Mouse (Mus musculus) CD4-positive helper T cell, adult 2 months (primary cell): Measurements from ENCODE around the gene Sorcs2.
"Not testable (repeated sequence)": the region's sequence is repeated elsewhere in the genome, so short reads cannot be mapped to it uniquely, and the experiment has no call there.

ENCODE experiments used
- DNase-seq: peaks from one replicate; pipeline ENCODE4 v3.0.0-alpha.2; 2012; ENCODE audit warnings: low read depth, missing footprints, low spot score

Sorcs2 gene

DNA sequence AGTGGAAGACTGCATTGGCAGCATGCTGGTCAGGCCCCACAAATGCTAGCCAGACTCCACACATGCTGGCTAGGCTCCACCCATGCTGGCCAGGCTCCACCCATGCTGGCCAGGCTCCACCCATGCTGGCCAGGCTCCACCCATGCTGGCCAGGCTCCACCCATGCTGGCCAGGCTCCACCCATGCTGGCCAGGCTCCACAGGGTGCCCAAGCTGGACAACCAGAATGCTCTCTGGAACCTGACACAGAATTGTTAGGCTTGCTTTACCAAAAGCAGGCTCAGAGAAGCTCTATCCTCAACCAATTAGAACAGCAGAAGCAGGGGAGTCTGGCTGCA, 7.4 kb downstream of the Sorcs2 start:
- not testable (repeated sequence) for DNase-seq

GRCm38 (mm10) chr5:36389731-36390590, 8.0 kb downstream of the Sorcs2 start:
- DNase-seq, result no peak

GRCm38 (mm10) chr5:36385062-36385461, 12.9 kb downstream of the Sorcs2 start:
- DNase-seq, result no peak

DNA sequence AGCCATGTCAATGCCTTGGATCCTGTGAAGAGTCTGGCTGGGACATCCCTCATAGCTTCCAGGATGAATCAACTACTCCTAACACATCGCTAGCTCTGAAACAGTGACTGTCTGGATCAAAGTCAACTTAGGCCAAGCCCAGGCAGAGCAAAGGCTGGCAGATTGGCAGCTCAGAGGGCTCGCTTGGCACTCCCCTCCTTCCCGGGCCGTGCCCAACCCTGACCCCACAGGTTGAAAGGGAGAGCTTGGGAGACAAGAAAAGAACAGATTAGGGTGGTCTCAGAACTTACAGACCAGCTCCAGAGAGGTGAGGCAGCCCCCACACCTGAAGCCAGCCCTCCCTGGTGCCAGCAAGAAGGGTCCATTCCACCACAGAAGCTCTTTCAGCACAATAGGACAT, 14.5 kb downstream of the Sorcs2 start:
- no peak for DNase-seq

GRCm38 (mm10) chr5:36382721-36383120, 15.2 kb downstream of the Sorcs2 start:
- DNase-seq, result no peak

GRCm38 (mm10) chr5:36382134-36382693, 15.7 kb downstream of the Sorcs2 start:
- no peak for DNase-seq

- DNase-seq, result no peak
Observed at GRCm38 (mm10) chr5:36379938-36380511, 17.9 kb downstream of the Sorcs2 start.

DNA sequence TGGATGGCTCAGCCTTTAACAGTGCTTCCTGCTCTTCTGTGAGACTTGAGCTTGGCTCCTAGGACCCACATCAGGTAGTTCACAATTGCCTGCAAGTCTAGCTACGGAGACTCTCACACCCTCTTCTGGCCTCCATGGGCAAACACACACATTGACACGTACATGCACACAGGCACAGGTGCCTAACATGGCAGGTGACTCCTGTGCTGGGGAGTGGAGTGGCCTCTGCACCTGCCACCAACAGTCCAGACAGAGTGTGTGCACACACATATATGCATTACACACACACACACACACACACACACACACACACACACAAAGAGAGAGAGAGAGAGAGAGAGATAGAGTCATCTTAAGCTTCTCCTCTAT, 19.6 kb downstream of the Sorcs2 start:
- DNase-seq, result no peak

DNA sequence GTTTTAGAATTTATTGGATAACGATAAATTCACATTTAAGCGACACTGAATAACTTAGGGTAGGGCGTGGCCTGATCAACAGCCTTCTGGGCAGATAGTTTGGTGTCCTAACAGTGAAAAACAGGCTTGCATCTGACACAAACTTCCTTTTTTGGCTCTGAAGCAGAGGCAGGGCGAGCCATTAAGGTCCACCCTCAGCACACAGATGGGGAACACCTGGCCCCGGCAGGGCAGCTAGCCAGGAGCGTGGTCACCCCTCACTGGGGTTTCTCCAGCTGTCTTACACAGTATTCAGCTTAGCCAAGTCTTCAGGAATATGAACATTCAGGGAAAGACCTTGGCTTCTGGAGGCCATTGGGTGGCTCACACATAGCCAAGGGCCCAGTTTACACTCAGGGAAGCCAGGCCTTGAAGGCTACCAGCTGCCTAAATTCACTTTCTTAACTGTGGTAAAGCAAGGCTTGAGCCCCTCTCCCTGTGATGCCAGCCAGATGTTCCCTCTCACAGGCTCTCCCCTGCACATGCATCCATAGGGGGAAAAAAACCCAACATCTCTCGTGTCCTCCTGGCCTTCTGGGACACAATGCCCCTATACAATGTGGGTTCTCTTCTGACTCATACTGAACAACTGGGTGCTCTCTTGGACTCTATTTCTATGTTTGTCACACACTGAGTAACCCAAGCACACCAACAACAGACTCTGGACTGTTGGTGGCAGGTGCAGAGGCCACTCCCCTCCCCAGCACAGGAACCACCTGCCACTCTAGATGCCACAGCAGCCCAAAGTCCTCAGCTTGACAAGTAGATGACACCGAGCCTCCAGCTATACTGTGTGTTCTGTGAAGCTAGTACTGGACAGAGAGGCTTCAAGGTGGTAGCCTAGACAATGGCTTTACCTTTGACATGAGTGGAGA, 20.2 kb downstream of the Sorcs2 start:
- DNase-seq, result no peak

- DNase-seq, result no peak
Observed at GRCm38 (mm10) chr5:36375886-36376285, 22.1 kb downstream of the Sorcs2 start.

- peak; percentile 40 for DNase-seq
Observed at GRCm38 (mm10) chr5:36374221-36375050, 23.5 kb downstream of the Sorcs2 start.

DNA sequence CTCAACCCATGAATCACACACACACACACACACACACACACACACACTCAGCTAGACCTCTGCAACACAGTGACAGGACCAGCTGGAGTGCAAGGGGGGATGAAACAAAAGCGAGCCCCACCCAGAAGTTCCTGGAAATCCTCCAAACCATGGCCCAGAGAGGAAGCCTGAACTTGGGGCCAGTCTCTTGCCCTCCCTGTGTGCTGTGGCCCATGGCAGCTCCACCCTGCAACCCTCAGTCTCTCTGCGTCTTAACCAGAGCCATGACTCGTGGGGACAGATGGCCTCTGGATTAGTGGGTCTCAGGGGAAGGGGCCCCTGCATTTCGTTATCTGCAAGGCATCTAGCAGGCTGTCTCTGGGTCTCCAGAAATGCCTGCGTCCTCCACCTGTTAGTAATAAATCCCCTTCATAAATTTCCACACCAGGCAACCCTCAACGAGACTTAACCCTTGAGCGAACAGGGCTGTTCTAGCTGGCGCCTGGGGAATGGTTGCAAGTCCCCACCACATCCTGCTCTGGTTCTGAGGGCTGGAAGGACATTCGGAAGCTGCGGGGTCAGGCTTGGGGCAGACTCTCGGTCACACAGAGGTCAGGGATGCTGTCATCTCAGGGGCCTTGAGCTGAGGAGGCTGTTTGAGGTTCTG, 24.6 kb downstream of the Sorcs2 start:
- DNase-seq, result peak; percentile 29

DNA sequence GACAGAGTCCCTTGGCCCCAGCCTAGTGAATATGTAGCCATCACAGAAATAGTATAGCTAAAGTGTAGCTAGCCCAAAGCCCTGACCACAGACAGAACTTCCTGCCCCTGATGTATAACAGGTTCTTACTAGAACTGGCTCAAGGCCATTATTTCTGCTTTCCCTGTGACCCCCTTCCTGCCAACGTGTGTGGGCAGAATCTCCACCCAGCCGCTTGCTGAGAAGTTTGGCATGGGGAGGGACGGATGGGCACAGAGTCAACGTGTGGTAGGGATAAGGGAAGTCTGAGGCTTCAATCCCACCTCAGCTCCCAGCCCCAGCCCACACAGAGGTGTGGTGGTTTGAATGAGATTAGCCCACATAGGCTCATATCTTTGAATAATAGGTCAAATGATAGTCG, 26.2 kb downstream of the Sorcs2 start:
- no peak for DNase-seq

DNA sequence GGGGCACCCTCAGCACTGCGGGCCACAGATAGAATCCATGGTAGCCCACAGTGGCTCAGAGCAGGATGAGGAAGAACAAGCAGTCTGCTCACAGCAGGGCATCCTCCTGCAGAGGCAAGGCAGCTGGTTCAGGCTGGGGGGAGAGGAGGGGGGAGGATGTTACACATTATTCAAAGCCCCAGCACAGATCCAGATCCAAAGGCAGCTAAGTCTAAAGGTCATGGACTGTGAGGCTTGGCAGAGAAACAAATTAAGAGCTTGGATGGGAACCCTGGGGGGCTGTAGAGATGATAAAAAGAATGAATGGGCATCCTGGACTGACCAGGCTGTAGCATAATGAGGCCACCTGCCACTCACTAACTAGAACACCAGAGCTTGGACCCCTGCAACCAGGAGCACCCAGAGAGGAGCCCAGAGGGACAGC, 28.7 kb downstream of the Sorcs2 start:
- no peak for DNase-seq

DNA sequence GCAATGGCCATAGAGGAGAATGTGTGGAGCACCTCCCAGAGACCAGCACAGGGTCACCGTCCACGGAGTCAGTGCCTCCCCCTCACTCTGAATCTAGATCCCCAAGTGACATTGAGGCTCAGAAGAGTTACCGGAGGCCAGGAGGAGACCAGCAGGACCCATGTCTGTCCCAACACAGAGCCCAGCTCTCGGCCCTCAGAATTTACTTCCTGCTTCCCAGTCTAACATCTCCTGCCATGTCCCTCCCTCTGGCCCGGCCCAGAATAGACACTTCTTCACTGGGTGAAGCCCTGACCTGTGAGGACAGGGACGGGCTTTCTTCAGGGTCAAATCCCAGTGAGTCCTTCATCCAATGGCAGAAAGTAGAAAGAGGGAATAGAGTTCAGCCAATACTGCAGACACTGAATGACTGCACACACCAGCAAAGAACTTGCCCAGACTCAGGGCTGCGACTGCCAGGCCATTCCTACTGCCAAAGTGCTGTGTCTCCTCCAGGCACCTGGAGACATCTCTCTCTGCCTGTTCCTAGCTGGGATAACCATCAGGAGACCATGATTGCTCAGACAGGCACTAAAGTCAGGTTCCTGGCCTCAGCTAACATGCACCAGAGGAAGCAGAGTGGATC, 29.3 kb downstream of the Sorcs2 start:
- DNase-seq, result no peak

GRCm38 (mm10) chr5:36367911-36368310, 30.0 kb downstream of the Sorcs2 start:
- no peak for DNase-seq

GRCm38 (mm10) chr5:36367181-36367610, 30.7 kb downstream of the Sorcs2 start:
- no peak for DNase-seq

DNA sequence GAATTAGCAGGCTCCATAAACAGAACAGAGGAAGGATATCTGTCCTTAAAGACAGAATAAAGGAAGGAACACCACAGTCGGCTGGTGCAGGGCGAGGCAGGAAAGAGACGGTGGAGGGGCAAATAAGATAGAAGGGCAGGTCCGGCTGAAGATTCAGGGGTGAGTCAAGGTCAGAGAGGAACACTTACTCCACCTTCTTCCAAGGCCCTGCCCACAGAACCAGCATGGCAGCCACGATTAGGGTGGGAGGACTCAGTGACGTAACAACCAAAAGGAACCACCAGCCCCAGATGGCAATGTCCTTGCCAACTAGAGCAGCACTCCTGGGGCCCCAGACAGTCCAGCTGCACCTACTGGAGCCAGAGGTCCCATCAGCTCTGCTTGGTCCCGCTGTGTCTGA, 36.2 kb downstream of the Sorcs2 start:
- DNase-seq, result no peak

- DNase-seq, result no peak
Observed at GRCm38 (mm10) chr5:36360343-36360742, 37.6 kb downstream of the Sorcs2 start.
